Mouse (Mus musculus): ENCODE measurements at regions not wholly inside any gene's neighbourhood (a gene's known extent, or its start where the extent isn't known, plus 50 kb on each side); places are given as distances from the start of the nearest gene placed in this dataset.

GRCm38 (mm10) chr12:25300804-25301390, 204.0 kb upstream of the Id2 start:
- DNase-seq (ENCODE audit: low spot score in 2 of 2), result no peak

- no peak for DNase-seq (ENCODE audit: low spot score in 2 of 2)
These were observed 202.9 kb upstream of the Id2 start for GRCm38 (mm10) chr12:25299603-25300471.

- DNase-seq (ENCODE audit: low spot score in 2 of 2), result no peak
These were observed 201.8 kb upstream of the Id2 start for GRCm38 (mm10) chr12:25298766-25299165.

GRCm38 (mm10) chr12:25297960-25298359, 201.0 kb upstream of the Id2 start:
- DNase-seq (ENCODE audit: low spot score in 2 of 2), result no peak

GRCm38 (mm10) chr12:25296648-25297047, 199.7 kb upstream of the Id2 start:
- no peak for DNase-seq (ENCODE audit: low spot score in 2 of 2)

GRCm38 (mm10) chr12:25294179-25295025, 197.5 kb upstream of the Id2 start:
- DNase-seq (ENCODE audit: low spot score in 2 of 2), result no peak

- no peak for DNase-seq (ENCODE audit: low spot score in 2 of 2)
These were observed 196.7 kb upstream of the Id2 start for GRCm38 (mm10) chr12:25293470-25294178.

GRCm38 (mm10) chr12:25289381-25289780, 192.4 kb upstream of the Id2 start:
- DNase-seq (ENCODE audit: low spot score in 2 of 2), result no peak

GRCm38 (mm10) chr12:25283808-25284207, 186.9 kb upstream of the Id2 start:
- DNase-seq (ENCODE audit: low spot score in 2 of 2), result peak in 1 of 2 experiments; percentile 10

- no peak for DNase-seq (ENCODE audit: low spot score in 2 of 2)
These were observed 184.5 kb upstream of the Id2 start for GRCm38 (mm10) chr12:25281438-25281837.

GRCm38 (mm10) chr12:25273631-25274305, 176.8 kb upstream of the Id2 start:
- peak in 1 of 2 experiments; percentile 23 for DNase-seq (ENCODE audit: low spot score in 2 of 2)

GRCm38 (mm10) chr12:25272752-25273125, 175.8 kb upstream of the Id2 start:
- no peak for DNase-seq (ENCODE audit: low spot score in 2 of 2)

- DNase-seq (ENCODE audit: low spot score in 2 of 2), result no peak
These were observed 175.3 kb upstream of the Id2 start for GRCm38 (mm10) chr12:25272114-25272751.

- DNase-seq (ENCODE audit: low spot score in 2 of 2), result no peak
These were observed 172.9 kb upstream of the Id2 start for GRCm38 (mm10) chr12:25269878-25270277.

- no peak for DNase-seq (ENCODE audit: low spot score in 2 of 2)
These were observed 172.2 kb upstream of the Id2 start for GRCm38 (mm10) chr12:25268871-25269850.

- no peak for DNase-seq (ENCODE audit: low spot score in 2 of 2)
These were observed 171.4 kb upstream of the Id2 start for GRCm38 (mm10) chr12:25268323-25268722.

GRCm38 (mm10) chr12:25267572-25268115, 170.7 kb upstream of the Id2 start:
- DNase-seq (ENCODE audit: low spot score in 2 of 2), result no peak

GRCm38 (mm10) chr12:25266701-25267571, 170.0 kb upstream of the Id2 start:
- DNase-seq (ENCODE audit: low spot score in 2 of 2), result no peak

Data from heart, adult 9 months (tissue).